Mouse (Mus musculus): ENCODE results near the gene Srp54a. TPM values are rescaled to one million over a fixed set of nuclear protein-coding genes. Genes with fewer than 3 reads are reported as not detected.
A peak's percentile ranks its signal among the peaks of the same experiment; 100 is the strongest.
"Not testable (repeated sequence)": the region's sequence is repeated elsewhere in the genome, so short reads cannot be mapped to it uniquely, and the experiment has no call there.

Srp54a gene
- total RNA-seq (2015) (73.9 and 85.6 TPM in 2 replicates), total RNA-seq (2017) (136 and 142 TPM in 2 replicates)

- ATAC-seq (ENCODE audit: poor library complexity, severe bottlenecking) = peak; percentile 92
Observed at GRCm38 (mm10) chr12:55079726-55080600, at the start of gene Srp54a, which contains the start of gene 2700097O09Rik. TSS of gene Srp54a (plus strand) at chr12:55080262. TSS of gene 2700097O09Rik (minus strand) at chr12:55080110.

- no peak for ATAC-seq (ENCODE audit: poor library complexity, severe bottlenecking)
Observed at GRCm38 (mm10) chr12:55041011-55041410, 39.1 kb upstream of the Srp54a start.

- ATAC-seq (ENCODE audit: poor library complexity, severe bottlenecking) = 0 out of 2 replicates have a peak, but pooled peaks have one; percentile 38
Observed at GRCm38 (mm10) chr12:55049731-55050353, 30.2 kb upstream of the Srp54a start.

GRCm38 (mm10) chr12:55051210-55052173, 28.6 kb upstream of the Srp54a start:
- no peak for ATAC-seq (ENCODE audit: poor library complexity, severe bottlenecking)

- ATAC-seq (ENCODE audit: poor library complexity, severe bottlenecking) = no peak
Observed at GRCm38 (mm10) chr12:55053267-55053666, 26.8 kb upstream of the Srp54a start.

GRCm38 (mm10) chr12:55054551-55055241, 25.4 kb upstream of the Srp54a start:
- no peak for ATAC-seq (ENCODE audit: poor library complexity, severe bottlenecking)

- no peak for ATAC-seq (ENCODE audit: poor library complexity, severe bottlenecking)
Observed at GRCm38 (mm10) chr12:55056703-55057102, 23.4 kb upstream of the Srp54a start.

- ATAC-seq (ENCODE audit: poor library complexity, severe bottlenecking) = no peak
Observed at GRCm38 (mm10) chr12:55058865-55059615, 21.0 kb upstream of the Srp54a start.

- no peak for ATAC-seq (ENCODE audit: poor library complexity, severe bottlenecking)
Observed at GRCm38 (mm10) chr12:55059812-55060211, 20.2 kb upstream of the Srp54a start.

GRCm38 (mm10) chr12:55060212-55060898, 19.7 kb upstream of the Srp54a start:
- peak; percentile 77 for ATAC-seq (ENCODE audit: poor library complexity, severe bottlenecking)

GRCm38 (mm10) chr12:55061006-55061405, 19.1 kb upstream of the Srp54a start:
- no peak for ATAC-seq (ENCODE audit: poor library complexity, severe bottlenecking)

GRCm38 (mm10) chr12:55062141-55062540, 17.9 kb upstream of the Srp54a start:
- no peak for ATAC-seq (ENCODE audit: poor library complexity, severe bottlenecking)

GRCm38 (mm10) chr12:55072495-55072894, 7.6 kb upstream of the Srp54a start:
- no peak for ATAC-seq (ENCODE audit: poor library complexity, severe bottlenecking)

- ATAC-seq (ENCODE audit: poor library complexity, severe bottlenecking) = no peak
Observed at GRCm38 (mm10) chr12:55073686-55074085, 6.4 kb upstream of the Srp54a start.

- no peak for ATAC-seq (ENCODE audit: poor library complexity, severe bottlenecking)
Observed at GRCm38 (mm10) chr12:55075296-55075695, 4.8 kb upstream of the Srp54a start.

- not testable (repeated sequence) for ATAC-seq (ENCODE audit: poor library complexity, severe bottlenecking)
Observed at GRCm38 (mm10) chr12:55078706-55079105, 1.4 kb upstream of the Srp54a start.

GRCm38 (mm10) chr12:55080601-55080942, 510 bp downstream of the Srp54a start:
- ATAC-seq (ENCODE audit: poor library complexity, severe bottlenecking) = peak; percentile 55

GRCm38 (mm10) chr12:55092127-55092526, 12.1 kb downstream of the Srp54a start:
- ATAC-seq (ENCODE audit: poor library complexity, severe bottlenecking) = not testable (repeated sequence)

GRCm38 (mm10) chr12:55112616-55113015, 32.6 kb downstream of the Srp54a start:
- ATAC-seq (ENCODE audit: poor library complexity, severe bottlenecking) = peak; percentile 68
